Mouse (Mus musculus): Measurements from ENCODE around the gene Tmem170b. TPM values are rescaled to one million over a fixed set of nuclear protein-coding genes. Genes with fewer than 3 reads are reported as not detected.

The Tmem170b gene
- polyA plus RNA-seq, 1 experiment: 5.6 TPM

DNA sequence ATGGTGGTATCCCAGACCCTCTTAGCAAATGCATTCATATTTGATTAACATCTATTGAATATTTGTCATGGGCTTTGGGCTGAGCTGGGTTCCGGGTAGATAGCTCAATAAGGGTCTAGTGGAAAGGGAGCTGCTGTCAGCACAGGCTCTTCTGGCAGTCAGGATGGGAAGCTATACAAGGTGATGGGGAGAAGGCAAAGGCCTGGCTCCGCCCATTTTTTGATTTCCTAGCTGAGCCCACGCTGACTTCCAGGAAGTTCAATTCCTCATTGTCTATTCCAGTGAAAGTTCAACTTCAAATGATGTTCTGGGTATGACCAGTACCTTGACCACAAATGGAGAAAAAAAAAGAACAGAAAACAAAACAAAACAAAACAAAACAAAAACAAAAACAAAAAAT, 69.8 kb downstream of the Tmem170b start:
- H3K27ac ChIP-seq (ENCODE audit: insufficient read depth, low read length): no peak overlapping the region
- no peak for TF ChIP-seq CTCF (IDR thresholded peaks at IDR 0.05; ENCODE audit: borderline replicate concordance, insufficient read depth, low read length)
- TF ChIP-seq POLR2A (IDR thresholded peaks at IDR 0.05; ENCODE audit: low read depth, low read length): no peak
- peaks cover 6% of the 10 kb centered on the region for H3K4me1 ChIP-seq (ENCODE audit: control insufficient read depth, insufficient read depth, low read length)
- H3K4me3 ChIP-seq (ENCODE audit: insufficient read depth, low read length): no peak overlapping the region

DNA sequence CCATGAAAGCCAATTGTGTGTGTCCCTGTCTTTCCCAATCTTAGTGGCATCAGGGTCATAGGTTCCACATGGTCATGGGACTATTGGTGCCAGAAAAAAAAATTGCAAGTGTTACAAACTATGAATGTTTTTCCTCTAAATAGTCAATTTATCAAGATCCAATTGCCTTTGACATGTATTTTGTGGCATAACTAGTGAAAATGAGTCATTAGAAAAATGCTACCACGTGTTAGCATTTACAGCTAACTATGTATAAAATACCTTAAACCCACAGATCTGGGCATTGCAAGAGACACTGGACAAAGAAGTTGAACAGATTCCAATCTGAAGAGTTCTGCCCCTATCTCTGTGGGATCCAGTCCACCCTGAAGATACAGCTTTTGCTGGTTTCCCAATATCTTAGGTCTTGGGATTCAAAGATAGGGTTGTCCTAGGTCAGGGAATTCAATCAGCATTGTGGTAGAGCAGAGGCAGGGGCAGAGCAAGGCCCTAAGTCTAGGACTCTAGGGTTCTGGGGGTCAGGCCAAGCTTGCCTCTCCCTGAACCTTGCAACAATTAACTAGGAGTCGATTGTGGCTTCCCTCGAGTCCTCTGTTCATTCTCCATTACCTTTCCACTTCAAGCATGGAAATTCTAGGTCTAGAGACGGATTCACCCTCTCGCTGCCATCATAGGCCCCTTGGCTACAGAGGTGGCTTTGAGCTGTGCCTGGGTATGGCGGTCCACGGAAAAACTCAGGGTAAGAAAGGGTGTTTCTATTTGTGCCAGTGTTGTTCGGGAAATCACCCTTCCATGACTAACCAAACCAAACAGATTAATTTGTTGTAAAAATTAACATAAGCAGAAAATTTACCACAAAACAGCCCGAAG, 70.5 kb downstream of the Tmem170b start:
- no peak overlapping the region for H3K4me3 ChIP-seq (ENCODE audit: insufficient read depth, low read length)
- TF ChIP-seq POLR2A (IDR thresholded peaks at IDR 0.05; ENCODE audit: low read depth, low read length): no peak
- TF ChIP-seq CTCF (IDR thresholded peaks at IDR 0.05; ENCODE audit: borderline replicate concordance, insufficient read depth, low read length): no peak
- H3K4me1 ChIP-seq (ENCODE audit: control insufficient read depth, insufficient read depth, low read length): 0 out of 2 replicates have a peak, but pooled peaks cover under 1% of the 10 kb centered on the region
- no peak overlapping the region for H3K27ac ChIP-seq (ENCODE audit: insufficient read depth, low read length)

- H3K4me1 ChIP-seq (ENCODE audit: control insufficient read depth, insufficient read depth, low read length): no peaks in the 10 kb centered on the region
- TF ChIP-seq POLR2A (IDR thresholded peaks at IDR 0.05; ENCODE audit: low read depth, low read length): no peak
- no peak for TF ChIP-seq CTCF (IDR thresholded peaks at IDR 0.05; ENCODE audit: borderline replicate concordance, insufficient read depth, low read length)
- H3K4me3 ChIP-seq (ENCODE audit: insufficient read depth, low read length): no peak overlapping the region
- no peak overlapping the region for H3K27ac ChIP-seq (ENCODE audit: insufficient read depth, low read length)
Measured at GRCm38 (mm10) chr13:41676836-41677186, 71.1 kb downstream of the Tmem170b start.

GRCm38 (mm10) chr13:41680854-41681549, 75.3 kb downstream of the Tmem170b start:
- Histone ChIP-seq H3K4me3 (ENCODE audit: insufficient read depth, low read length) (no peak overlapping the region), H3K4me1 (ENCODE audit: control insufficient read depth, insufficient read depth, low read length) (no peaks in the 10 kb centered on the region), H3K27ac (ENCODE audit: insufficient read depth, low read length) (no peak overlapping the region)
- TF ChIP-seq CTCF (IDR thresholded peaks at IDR 0.05; ENCODE audit: borderline replicate concordance, insufficient read depth, low read length) (no peak), POLR2A (IDR thresholded peaks at IDR 0.05; ENCODE audit: low read depth, low read length) (no peak)

- TF ChIP-seq POLR2A (IDR thresholded peaks at IDR 0.05; ENCODE audit: low read depth, low read length) (no peak), CTCF (IDR thresholded peaks at IDR 0.05; ENCODE audit: borderline replicate concordance, insufficient read depth, low read length) (no peak)
- no peaks in the 10 kb centered on the region for H3K4me1 ChIP-seq (ENCODE audit: control insufficient read depth, insufficient read depth, low read length)
- no peak overlapping the region for H3K4me3 ChIP-seq (ENCODE audit: insufficient read depth, low read length)
- no peak overlapping the region for H3K27ac ChIP-seq (ENCODE audit: insufficient read depth, low read length)
Measured at GRCm38 (mm10) chr13:41682341-41683119, 76.8 kb downstream of the Tmem170b start.

GRCm38 (mm10) chr13:41683356-41684012, 77.8 kb downstream of the Tmem170b start:
- Histone ChIP-seq H3K4me3 (ENCODE audit: insufficient read depth, low read length) (no peak overlapping the region), H3K27ac (ENCODE audit: insufficient read depth, low read length) (no peak overlapping the region), H3K4me1 (ENCODE audit: control insufficient read depth, insufficient read depth, low read length) (no peaks in the 10 kb centered on the region)
- no peak for TF ChIP-seq POLR2A (IDR thresholded peaks at IDR 0.05; ENCODE audit: low read depth, low read length)
- no peak for TF ChIP-seq CTCF (IDR thresholded peaks at IDR 0.05; ENCODE audit: borderline replicate concordance, insufficient read depth, low read length)

GRCm38 (mm10) chr13:41685499-41685898, 79.8 kb downstream of the Tmem170b start:
- Histone ChIP-seq H3K4me3 (ENCODE audit: insufficient read depth, low read length) (no peak overlapping the region), H3K27ac (ENCODE audit: insufficient read depth, low read length) (no peak overlapping the region), H3K4me1 (ENCODE audit: control insufficient read depth, insufficient read depth, low read length) (no peaks in the 10 kb centered on the region)
- TF ChIP-seq POLR2A (IDR thresholded peaks at IDR 0.05; ENCODE audit: low read depth, low read length) (no peak), CTCF (IDR thresholded peaks at IDR 0.05; ENCODE audit: borderline replicate concordance, insufficient read depth, low read length) (no peak)

DNA sequence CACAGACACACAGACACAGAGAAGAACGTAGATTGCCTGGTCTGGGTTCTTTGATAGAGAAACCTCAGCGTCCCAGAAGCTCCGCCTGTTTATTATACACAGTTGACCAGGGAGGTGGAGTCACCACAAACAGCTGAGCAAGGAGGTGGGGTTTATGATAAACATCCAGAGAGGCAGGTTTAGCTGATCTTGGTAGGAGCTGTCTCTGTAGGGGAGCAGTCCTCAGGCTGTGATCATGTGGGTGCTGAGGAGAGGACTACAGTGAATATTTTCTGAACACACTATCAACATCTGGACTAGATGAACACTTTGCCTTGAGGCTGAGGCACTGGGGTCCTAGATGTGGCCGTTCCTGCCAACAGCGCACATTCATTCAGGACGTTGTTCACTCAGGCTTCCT, 83.3 kb downstream of the Tmem170b start:
- TF ChIP-seq CTCF (IDR thresholded peaks at IDR 0.05; ENCODE audit: borderline replicate concordance, insufficient read depth, low read length): no peak
- TF ChIP-seq POLR2A (IDR thresholded peaks at IDR 0.05; ENCODE audit: low read depth, low read length): no peak
- Histone ChIP-seq H3K4me1 (ENCODE audit: control insufficient read depth, insufficient read depth, low read length) (no peaks in the 10 kb centered on the region), H3K27ac (ENCODE audit: insufficient read depth, low read length) (no peak overlapping the region), H3K4me3 (ENCODE audit: insufficient read depth, low read length) (no peak overlapping the region)

- Histone ChIP-seq H3K4me3 (ENCODE audit: insufficient read depth, low read length) (no peak overlapping the region), H3K4me1 (ENCODE audit: control insufficient read depth, insufficient read depth, low read length) (no peaks in the 10 kb centered on the region), H3K27ac (ENCODE audit: insufficient read depth, low read length) (no peak overlapping the region)
- TF ChIP-seq CTCF (IDR thresholded peaks at IDR 0.05; ENCODE audit: borderline replicate concordance, insufficient read depth, low read length) (no peak), POLR2A (IDR thresholded peaks at IDR 0.05; ENCODE audit: low read depth, low read length) (no peak)
Measured at GRCm38 (mm10) chr13:41689598-41690045, 83.9 kb downstream of the Tmem170b start.

Other genes starting within 250 kb of the Tmem170b start
- 51.7 and 65.6 TPM in 2 replicates for gene Nedd9, start 118.5 kb upstream of the Tmem170b start, polyA plus RNA-seq (2011; ENCODE audit: insufficient read length, low read depth, missing spikeins)
- 0.21 and 1.3 TPM in 2 replicates for gene Adtrp, start 241.8 kb downstream of the Tmem170b start, polyA plus RNA-seq (2011; ENCODE audit: insufficient read length, low read depth, missing spikeins)

Measured in embryonic fibroblast, embryonic 13.5 days (primary cell).